Comparison of ENCODE assay signal across 21 mouse cellular contexts in the genomic region with DNA sequence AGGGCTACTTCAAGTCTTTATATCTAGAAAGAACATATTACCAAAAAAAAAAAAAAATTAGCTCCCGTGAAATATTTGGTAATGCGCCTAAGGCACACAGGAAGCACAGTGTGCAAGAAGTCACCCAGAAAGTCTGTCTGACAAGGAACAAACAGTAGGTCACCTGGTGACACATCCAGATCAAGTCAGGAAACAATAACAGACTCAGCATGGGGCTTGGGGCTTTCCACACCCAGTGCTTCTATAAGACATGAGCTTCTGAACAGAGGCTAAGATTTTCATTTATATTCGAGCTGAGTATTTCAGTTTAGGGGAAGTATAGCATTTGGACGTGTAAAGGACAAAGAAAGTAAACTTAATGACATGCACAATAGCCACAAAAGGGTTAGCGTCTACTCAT. TPM values are rescaled to one million over a fixed set of nuclear protein-coding genes. Genes with fewer than 3 reads are reported as not detected.
DNase-seq lines count a peak whose midpoint lies in the region; ATAC-seq and TF ChIP-seq lines count a peak whose summit lies in the region.
"Had no signal": no experiment of that assay in that cellular context is flagged by ENCODE, and none has a peak within 500 bp of the region (broad histone marks: within the 10 kb centered on the region; RNA-seq: fewer than 3 reads in every experiment).

No protein-coding gene starts in this region.

- no peaks in the 10 kb centered on the region for H3K9me3 ChIP-seq in liver, embryonic 16.5 days (replicated peaks; ENCODE audit: control insufficient read depth, low read length)
- H3K9me3 ChIP-seq in liver, embryonic 12.5 days (replicated peaks), result peaks cover 3% of the 10 kb centered on the region; the same call in 1 of the 2 replicates
- no peaks in the 10 kb centered on the region for H3K9me3 ChIP-seq in intestine, embryonic 16.5 days (ENCODE audit: control insufficient read depth, low read length)
- no peaks in the 10 kb centered on the region for H3K9me3 ChIP-seq in neural tube, embryonic 15.5 days (replicated peaks)
- H3K9me3 ChIP-seq: heart, embryonic 10.5 days; hindbrain, embryonic 15.5 days; limb, embryonic 15.5 days; midbrain, embryonic 10.5 days had no signal

- no peaks in the 10 kb centered on the region for H3K4me1 ChIP-seq in liver, embryonic 16.5 days (ENCODE audit: control insufficient read depth, low read depth, low read length)
- no peaks in the 10 kb centered on the region for H3K4me1 ChIP-seq in liver, embryonic 12.5 days
- H3K4me1 ChIP-seq in intestine, embryonic 16.5 days (ENCODE audit: control insufficient read depth, insufficient read depth, low read length), result 0 out of 2 replicates have a peak, but pooled peaks cover 5% of the 10 kb centered on the region
- H3K4me1 ChIP-seq in cerebellum, adult 2 months (ENCODE audit: control insufficient read depth, insufficient read depth, low read length), result no peaks in the 10 kb centered on the region; the same call in 1 of the 2 replicates
- H3K4me1 ChIP-seq in neural tube, embryonic 15.5 days, result no peaks in the 10 kb centered on the region
- H3K4me1 ChIP-seq: forebrain, embryonic 13.5 days; heart, embryonic 10.5 days; hindbrain, embryonic 15.5 days; limb, embryonic 15.5 days had no signal

- no peak overlapping the region for H3K4me3 ChIP-seq in liver, embryonic 16.5 days (ENCODE audit: low read depth, low read length)
- no peak overlapping the region for H3K4me3 ChIP-seq in liver, embryonic 12.5 days
- no peak overlapping the region for H3K4me3 ChIP-seq in intestine, embryonic 16.5 days (ENCODE audit: low read length)
- no peak overlapping the region for H3K4me3 ChIP-seq in cerebellum, adult 2 months (replicated peaks; ENCODE audit: insufficient read depth, low read depth, low read length)
- no peak overlapping the region for H3K4me3 ChIP-seq in neural tube, embryonic 15.5 days (replicated peaks)
- H3K4me3 ChIP-seq: forebrain, embryonic 13.5 days; heart, embryonic 10.5 days; hindbrain, embryonic 15.5 days; limb, embryonic 15.5 days; midbrain, embryonic 10.5 days had no signal

- no peaks in the 10 kb centered on the region for H3K36me3 ChIP-seq in liver, embryonic 16.5 days (ENCODE audit: control insufficient read depth, insufficient read depth)
- no peaks in the 10 kb centered on the region for H3K36me3 ChIP-seq in liver, embryonic 12.5 days
- H3K36me3 ChIP-seq in intestine, embryonic 16.5 days (ENCODE audit: control insufficient read depth, insufficient read depth, low read length), result no peaks in the 10 kb centered on the region
- H3K36me3 ChIP-seq in neural tube, embryonic 15.5 days, result no peaks in the 10 kb centered on the region
- H3K36me3 ChIP-seq: heart, embryonic 10.5 days; hindbrain, embryonic 15.5 days; limb, embryonic 15.5 days; midbrain, embryonic 10.5 days had no signal

- ATAC-seq in liver, embryonic 16.5 days (ENCODE audit: low read depth), result no peak
- no peak for ATAC-seq in liver, embryonic 12.5 days
- ATAC-seq in intestine, embryonic 16.5 days, result no peak
- no peak for ATAC-seq in neural tube, embryonic 15.5 days (ENCODE audit: low FRiP score)
- ATAC-seq: forebrain, embryonic 13.5 days had no signal

- 68% methylated on average over 5 of the region's 5 CpGs for WGBS in liver, embryonic 16.5 days (ENCODE audit: insufficient replicate concordance)
- WGBS in liver, embryonic 12.5 days (ENCODE audit: insufficient replicate concordance), result 74% methylated on average over 5 of the region's 5 CpGs
- 79% methylated on average over 5 of the region's 5 CpGs for WGBS in intestine, embryonic 16.5 days
- WGBS in cerebellum, adult 2 months, result 34% methylated on average over 5 of the region's 5 CpGs
- WGBS in neural tube, embryonic 15.5 days, result 75% methylated on average over 5 of the region's 5 CpGs

- DNase-seq in heart, adult 11 months, result peak; percentile 28
- DNase-seq in heart, postnatal 4 days, result no peak
- DNase-seq in cerebellum, adult 2 months, result no peak
- DNase-seq: adrenal gland, postnatal 36 days; cerebellum, adult 9-11 months; left cerebral cortex, postnatal 4 days; lung, adult 18-20 months; lung, postnatal 10 days; right cerebral cortex, postnatal 25 days; thymus, adult 18-20 months; thymus, postnatal 36 days had no signal

- no peak for TF ChIP-seq POLR2A in cerebellum, adult 2 months (IDR thresholded peaks at IDR 0.05; ENCODE audit: borderline replicate concordance, insufficient read depth, low read length)

- no peak overlapping the region for H3K4me2 ChIP-seq in liver, embryonic 16.5 days (ENCODE audit: low read depth, low read length)
- H3K4me2 ChIP-seq in liver, embryonic 12.5 days, result no peak overlapping the region
- no peak overlapping the region for H3K4me2 ChIP-seq in intestine, embryonic 16.5 days (ENCODE audit: low read depth, low read length)
- no peak overlapping the region for H3K4me2 ChIP-seq in neural tube, embryonic 15.5 days
- H3K4me2 ChIP-seq: forebrain, embryonic 13.5 days; hindbrain, embryonic 15.5 days; limb, embryonic 15.5 days had no signal

- TF ChIP-seq CTCF in cerebellum, adult 2 months (IDR thresholded peaks at IDR 0.05; ENCODE audit: borderline replicate concordance, insufficient read depth, low read depth, low read length), result no peak

- H3K9ac ChIP-seq in liver, embryonic 16.5 days (ENCODE audit: low read depth, low read length), result no peak overlapping the region
- no peak overlapping the region for H3K9ac ChIP-seq in liver, embryonic 12.5 days
- no peak overlapping the region for H3K9ac ChIP-seq in intestine, embryonic 16.5 days (ENCODE audit: low read depth, low read length)
- no peak overlapping the region for H3K9ac ChIP-seq in neural tube, embryonic 15.5 days (replicated peaks)
- H3K9ac ChIP-seq: forebrain, embryonic 13.5 days; hindbrain, embryonic 15.5 days; limb, embryonic 15.5 days had no signal

- peak overlapping the region; percentile 26; the same call in 1 of the 2 replicates for H3K27ac ChIP-seq in liver, embryonic 16.5 days (ENCODE audit: low read length)
- no peak overlapping the region for H3K27ac ChIP-seq in liver, embryonic 12.5 days
- peak overlapping the region; percentile 95 for H3K27ac ChIP-seq in intestine, embryonic 16.5 days (ENCODE audit: low read length)
- H3K27ac ChIP-seq in cerebellum, adult 2 months (ENCODE audit: insufficient read depth, low read length), result no peak overlapping the region
- H3K27ac ChIP-seq in neural tube, embryonic 15.5 days (replicated peaks), result no peak overlapping the region
- H3K27ac ChIP-seq: forebrain, embryonic 13.5 days; heart, embryonic 10.5 days; hindbrain, embryonic 15.5 days; limb, embryonic 15.5 days had no signal

- no peaks in the 10 kb centered on the region for H3K27me3 ChIP-seq in liver, embryonic 16.5 days (ENCODE audit: control insufficient read depth, insufficient read depth, low read depth, low read length)
- H3K27me3 ChIP-seq in liver, embryonic 12.5 days (replicated peaks), result no peaks in the 10 kb centered on the region
- no peaks in the 10 kb centered on the region for H3K27me3 ChIP-seq in intestine, embryonic 16.5 days (replicated peaks; ENCODE audit: control insufficient read depth, insufficient read depth, low read length)
- no peaks in the 10 kb centered on the region for H3K27me3 ChIP-seq in cerebellum, adult 2 months (ENCODE audit: control insufficient read depth, insufficient read depth, low read length)
- no peaks in the 10 kb centered on the region for H3K27me3 ChIP-seq in neural tube, embryonic 15.5 days (replicated peaks)
- H3K27me3 ChIP-seq: forebrain, embryonic 13.5 days; hindbrain, embryonic 15.5 days; limb, embryonic 15.5 days had no signal

RNA-seq across cellular contexts. Expression of gene Trpc1, which starts 45.7 kb away (rescaled TPM):
- 1 to 10 TPM; 8.2 to 9.5 TPM for total RNA-seq in heart, postnatal 4 days (2021)
- 0.56 and 0.64 TPM in 2 replicates for polyA plus RNA-seq in liver, embryonic 16.5 days (2015; fragmentation: Nextera tagmentation; extraction: Ambion mirVana)
- polyA plus RNA-seq in liver, embryonic 12.5 days (2016; fragmentation: Nextera tagmentation; extraction: Ambion mirVana), result 0.78 and 0.86 TPM in 2 replicates
- polyA plus RNA-seq in intestine, embryonic 16.5 days (2015; fragmentation: Nextera tagmentation; extraction: Ambion mirVana), result 0.75 and 2.0 TPM in 2 replicates
- polyA plus RNA-seq in cerebellum, adult 2 months (2012; rRNA removed), result 21.3 and 23.1 TPM in 2 replicates
- 7.6 and 9.6 TPM in 2 replicates for polyA plus RNA-seq in neural tube, embryonic 15.5 days (2015; fragmentation: Nextera tagmentation; extraction: Ambion mirVana)

RNA-seq across cellular contexts. Expression of gene Pls1, which starts 49.3 kb away (rescaled TPM):
- under 1 TPM; 0.18 to 0.26 TPM for total RNA-seq in heart, postnatal 4 days (2021)
- 16.2 and 19.2 TPM in 2 replicates for polyA plus RNA-seq in liver, embryonic 16.5 days (2015; fragmentation: Nextera tagmentation; extraction: Ambion mirVana)
- 9.9 and 10.7 TPM in 2 replicates for polyA plus RNA-seq in liver, embryonic 12.5 days (2016; fragmentation: Nextera tagmentation; extraction: Ambion mirVana)
- polyA plus RNA-seq in intestine, embryonic 16.5 days (2015; fragmentation: Nextera tagmentation; extraction: Ambion mirVana), result 143 and 201 TPM in 2 replicates
- 9.3 and 11.5 TPM in 2 replicates for polyA plus RNA-seq in cerebellum, adult 2 months (2012; rRNA removed)
- 2.6 and 9.0 TPM in 2 replicates for polyA plus RNA-seq in neural tube, embryonic 15.5 days (2015; fragmentation: Nextera tagmentation; extraction: Ambion mirVana)
- total RNA-seq: hematopoietic stem cell, adult 5-6 weeks had no signal

Comparison
In these comparisons a context has a peak if more than half of its experiments do, and no peak if none do; other contexts are left out.
1. H3K27ac ChIP-seq: peak in liver, embryonic 16.5 days (single experiment) and intestine, embryonic 16.5 days (single experiment); none in liver, embryonic 12.5 days (single experiment), cerebellum, adult 2 months (single experiment) and neural tube, embryonic 15.5 days (single experiment).